Mouse (Mus musculus) hindbrain, embryonic 11.5 days (tissue): ENCODE results near the gene Nim1k. TPM values are rescaled to one million over a fixed set of nuclear protein-coding genes. Genes with fewer than 3 reads are reported as not detected.
"Not testable (repeated sequence)": the region's sequence is repeated elsewhere in the genome, so short reads cannot be mapped to it uniquely, and the experiment has no call there.

ENCODE experiments used
- ATAC-seq: fragments of 200-750 bp; cut with Nextera tagmentation; 2 replicates; pipeline ENCODE4 v1.8.0; 2017; ENCODE audit warnings: mild to moderate bottlenecking, moderate TSS enrichment, moderate library complexity; ENCODE audit not compliant: low FRiP score
- DNase-seq: peaks from one replicate; pipeline ENCODE4 v3.0.0-alpha.2; 2015; ENCODE audit warnings: low spot score
- H3K27ac ChIP-seq: fragments of 300-500 bp; sonication (generic); 2 replicates; pipeline ENCODE4 v1.5.1; 2014; ENCODE audit warnings: mild to moderate bottlenecking, low read depth, low read length
- H3K27me3 ChIP-seq: fragments of 300-500 bp; sonication (generic); 2 replicates; pipeline ENCODE4 v1.6.1; 2014; ENCODE audit warnings: mild to moderate bottlenecking, low read length, moderate library complexity, mixed read lengths; ENCODE audit not compliant: control insufficient read depth, insufficient read depth
- H3K36me3 ChIP-seq: fragments of 300-500 bp; sonication (generic); 2 replicates; pipeline ENCODE4 v1.6.1; 2014; ENCODE audit warnings: mild to moderate bottlenecking, low read length, moderate library complexity, mixed read lengths; ENCODE audit not compliant: control insufficient read depth, insufficient read depth
- H3K4me1 ChIP-seq: fragments of 300-500 bp; sonication (generic); replicated peaks from 2 replicates; pipeline ENCODE4 v1.6.1; 2014; ENCODE audit warnings: low read length, mixed read lengths; ENCODE audit not compliant: control insufficient read depth, insufficient read depth
- H3K4me2 ChIP-seq: fragments of 300-500 bp; sonication (generic); replicated peaks from 2 replicates; pipeline ENCODE4 v1.6.1; 2014; ENCODE audit warnings: mild to moderate bottlenecking, low read depth, low read length
- H3K4me3 ChIP-seq: fragments of 300-500 bp; sonication (generic); 2 replicates; pipeline ENCODE4 v1.5.1; 2014; ENCODE audit warnings: low read depth, low read length
- H3K9ac ChIP-seq: fragments of 300-500 bp; sonication (generic); 2 replicates; pipeline ENCODE4 v1.6.1; 2014; ENCODE audit warnings: low read depth, low read length
- H3K9me3 ChIP-seq: fragments of 300-500 bp; sonication (generic); 2 replicates; pipeline ENCODE4 v1.6.1; 2016; ENCODE audit warnings: low read length; ENCODE audit not compliant: control insufficient read depth
- WGBS: fragments of 180-500 bp; shearing (Covaris S2); extraction: QIAGEN DNeasy Blood & Tissue Kit; methylation state at CpG from one replicate; pipeline ENCODE4 v1.1.7; 2014; 5-methylcytosine and 5-hydroxymethylcytosine counted together
- polyA plus RNA-seq: library from polyadenylated mRNA; unstranded; fragments of >200 nt; fragmentation: Nextera tagmentation; extraction: Ambion mirVana; gene quantifications from 2 replicates; pipeline ENCODE4 v1.2.1, GENCODE M21; 2014

Nim1k gene
- polyA plus RNA-seq, 1 experiment from 2014 or later: 1.0 TPM

DNA sequence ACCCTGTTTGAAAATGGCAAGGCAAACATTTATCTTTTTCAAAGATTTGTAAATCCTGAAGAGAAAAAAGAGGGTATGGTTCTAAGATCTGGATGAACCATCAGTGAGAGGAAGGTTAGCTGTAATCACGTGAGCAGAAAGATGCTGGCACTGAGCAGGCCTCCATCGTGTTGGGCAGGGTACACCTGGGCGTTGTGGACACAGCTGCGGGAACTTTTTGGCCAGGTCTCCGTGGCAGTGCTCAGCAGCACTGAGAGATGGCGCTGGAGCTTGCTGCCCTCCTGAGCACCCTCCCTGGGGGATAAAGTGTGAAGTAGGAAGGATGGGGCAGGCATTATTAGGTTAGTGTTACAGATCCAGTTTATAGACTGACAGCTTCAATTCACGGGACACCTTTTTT lies 48.7 kb downstream of the Nim1k start:
- 82% methylated on average over 7 of the region's 7 CpGs for WGBS
- H3K36me3 ChIP-seq: peaks cover 23% of the 10 kb centered on the region

DNA sequence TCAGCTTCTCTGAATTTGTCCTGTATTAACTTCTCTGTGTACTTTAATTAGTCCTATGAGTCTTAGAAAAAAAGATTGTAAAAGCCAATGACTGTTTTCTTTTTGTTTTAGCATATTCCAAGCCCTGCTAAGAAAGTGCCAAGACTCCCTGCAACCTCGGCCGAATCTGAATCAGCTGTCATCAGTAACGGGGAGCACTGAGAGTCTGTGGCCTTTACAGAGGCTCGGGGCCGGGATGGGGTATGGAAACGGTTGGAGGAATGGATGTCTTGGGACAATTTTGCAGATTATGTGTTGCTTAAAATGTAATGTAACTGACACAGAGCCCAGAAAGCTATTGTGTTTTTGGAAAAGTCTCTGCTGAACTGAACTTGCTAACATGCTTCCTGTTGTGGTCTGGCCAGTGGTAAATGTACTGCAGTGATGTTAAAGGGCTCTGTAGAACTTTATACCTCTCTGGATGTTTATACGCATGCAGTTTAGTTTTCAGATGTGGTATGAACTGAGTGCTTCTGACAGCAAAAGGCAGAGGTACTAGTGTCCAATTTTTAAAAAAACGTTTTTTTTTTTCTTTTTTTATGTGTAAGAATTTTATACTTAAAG lies 49.3 kb downstream of the Nim1k start:
- not testable (repeated sequence) for ATAC-seq, H3K4me2 ChIP-seq, H3K9me3 ChIP-seq, H3K9ac ChIP-seq, H3K27me3 ChIP-seq, H3K27ac ChIP-seq, H3K4me3 ChIP-seq, DNase-seq, H3K4me1 ChIP-seq
- peaks cover 23% of the 10 kb centered on the region for H3K36me3 ChIP-seq
- 90% methylated on average over 7 of the region's 8 CpGs for WGBS

More for the DNA sequence above, 48.7 kb downstream of the Nim1k start:
- Histone ChIP-seq H3K4me3 (no peak overlapping the region), H3K9me3 (no peaks in the 10 kb centered on the region), H3K27ac (no peak overlapping the region), H3K9ac (no peak overlapping the region), H3K4me1 (no peaks in the 10 kb centered on the region), H3K27me3 (no peaks in the 10 kb centered on the region), H3K4me2 (no peak overlapping the region)
- ATAC-seq (no peak), DNase-seq (no peak)

DNA sequence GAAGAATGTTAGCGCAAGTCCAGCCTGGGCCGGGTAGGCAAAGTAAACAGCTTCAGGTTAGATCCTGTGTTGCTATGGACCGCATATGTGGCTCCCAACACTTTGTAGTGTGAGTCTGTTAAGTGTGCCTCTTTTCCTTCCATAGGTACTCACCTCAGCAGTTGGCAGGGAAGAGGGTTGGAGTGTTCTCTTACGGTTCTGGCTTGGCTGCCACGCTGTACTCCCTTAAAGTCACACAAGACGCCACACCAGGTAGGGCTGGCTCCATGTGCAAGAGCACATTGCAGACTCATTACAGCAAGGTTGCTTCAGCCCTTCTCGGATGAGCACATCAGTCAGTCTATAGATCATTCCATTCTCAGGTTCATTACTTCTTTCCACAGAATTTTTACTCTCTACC lies 51.4 kb downstream of the Nim1k start:
- Histone ChIP-seq H3K4me1 (no peaks in the 10 kb centered on the region), H3K4me2 (no peak overlapping the region), H3K9ac (no peak overlapping the region), H3K4me3 (no peak overlapping the region), H3K27me3 (no peaks in the 10 kb centered on the region), H3K36me3 (peaks cover 28% of the 10 kb centered on the region), H3K27ac (no peak overlapping the region), H3K9me3 (no peaks in the 10 kb centered on the region)
- DNase-seq: no peak
- 94% methylated on average over 7 of the region's 7 CpGs for WGBS
- no peak for ATAC-seq

DNA sequence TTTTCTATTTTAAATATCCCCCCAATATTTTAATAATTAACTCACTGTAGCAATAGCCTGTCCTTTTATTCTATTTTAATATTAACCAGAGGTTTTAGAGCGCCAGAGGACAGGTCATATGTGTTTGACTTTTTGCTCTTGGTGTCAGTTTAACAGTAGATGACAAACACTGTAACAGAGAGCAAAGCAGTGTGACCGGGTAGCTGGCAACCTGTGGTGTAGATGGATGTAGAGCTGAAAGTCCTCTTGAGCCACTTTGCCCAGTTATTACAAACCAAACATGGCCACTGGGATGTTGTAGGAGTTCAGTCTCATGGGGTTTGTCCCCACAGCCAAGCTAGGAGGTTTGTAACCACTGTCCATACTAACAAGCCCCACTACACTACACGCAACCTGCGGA lies 57.2 kb downstream of the Nim1k start:
- Histone ChIP-seq H3K4me3 (no peak overlapping the region), H3K9me3 (no peaks in the 10 kb centered on the region), H3K36me3 (peaks cover 12% of the 10 kb centered on the region), H3K27me3 (no peaks in the 10 kb centered on the region), H3K4me1 (no peaks in the 10 kb centered on the region; the same call in 1 of the 2 replicates), H3K4me2 (no peak overlapping the region), H3K27ac (no peak overlapping the region), H3K9ac (no peak overlapping the region)
- DNase-seq (no peak), ATAC-seq (no peak)
- WGBS: 93% methylated on average over 4 of the region's 4 CpGs

DNA sequence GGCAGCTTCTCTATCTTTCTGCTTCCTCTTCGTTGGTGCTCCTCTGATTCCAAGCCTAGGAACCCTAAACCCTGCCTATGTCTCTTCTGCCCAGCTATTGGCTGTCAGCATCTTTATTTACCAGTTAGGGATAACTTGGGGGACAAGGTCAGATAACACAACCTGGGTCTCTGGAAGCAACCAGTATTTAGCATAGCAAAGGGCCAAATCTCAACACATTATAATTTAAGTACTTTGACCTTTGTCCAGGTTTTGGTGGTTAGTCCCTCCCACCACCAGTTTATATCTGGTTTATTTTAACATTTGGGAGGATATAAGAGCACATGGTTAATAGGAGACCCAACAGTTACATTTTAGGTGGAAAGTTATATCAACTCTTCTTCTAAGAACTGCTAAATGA lies 59.2 kb downstream of the Nim1k start:
- Histone ChIP-seq H3K4me3 (no peak overlapping the region), H3K27me3 (no peaks in the 10 kb centered on the region), H3K4me2 (no peak overlapping the region), H3K36me3 (peaks cover 7% of the 10 kb centered on the region), H3K4me1 (no peaks in the 10 kb centered on the region; the same call in 1 of the 2 replicates), H3K9me3 (no peaks in the 10 kb centered on the region), H3K27ac (no peak overlapping the region), H3K9ac (no peak overlapping the region)
- no peak for DNase-seq
- ATAC-seq: no peak
- WGBS: 73% methylated on average over 1 of the region's 1 CpGs

DNA sequence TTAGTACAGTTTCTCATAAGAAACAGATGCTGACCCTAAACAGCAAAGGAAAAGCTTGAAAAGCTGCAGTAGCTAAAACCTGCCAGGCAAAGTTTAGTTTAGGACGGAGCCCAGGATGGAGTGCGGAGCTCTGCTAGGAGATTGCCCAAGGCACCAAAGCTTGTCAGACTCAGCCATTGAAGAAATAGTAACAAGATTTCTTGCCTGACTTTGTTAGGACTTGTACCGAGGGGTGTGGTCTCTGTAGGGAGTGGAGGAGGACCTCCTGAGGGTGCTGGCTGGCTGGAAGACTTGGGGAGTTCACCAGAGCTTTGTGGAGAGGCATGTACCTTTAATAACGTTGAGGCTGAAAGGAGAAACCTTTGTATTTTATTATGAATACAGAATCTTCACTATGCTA lies 60.0 kb downstream of the Nim1k start:
- ATAC-seq (no peak), DNase-seq (no peak)
- Histone ChIP-seq H3K4me3 (no peak overlapping the region), H3K4me1 (no peaks in the 10 kb centered on the region; the same call in 1 of the 2 replicates), H3K27me3 (no peaks in the 10 kb centered on the region), H3K36me3 (peaks cover 2% of the 10 kb centered on the region; the same call in 1 of the 2 replicates), H3K9ac (no peak overlapping the region), H3K4me2 (no peak overlapping the region), H3K9me3 (no peaks in the 10 kb centered on the region), H3K27ac (no peak overlapping the region)
- 79% methylated on average over 4 of the region's 4 CpGs for WGBS

DNA sequence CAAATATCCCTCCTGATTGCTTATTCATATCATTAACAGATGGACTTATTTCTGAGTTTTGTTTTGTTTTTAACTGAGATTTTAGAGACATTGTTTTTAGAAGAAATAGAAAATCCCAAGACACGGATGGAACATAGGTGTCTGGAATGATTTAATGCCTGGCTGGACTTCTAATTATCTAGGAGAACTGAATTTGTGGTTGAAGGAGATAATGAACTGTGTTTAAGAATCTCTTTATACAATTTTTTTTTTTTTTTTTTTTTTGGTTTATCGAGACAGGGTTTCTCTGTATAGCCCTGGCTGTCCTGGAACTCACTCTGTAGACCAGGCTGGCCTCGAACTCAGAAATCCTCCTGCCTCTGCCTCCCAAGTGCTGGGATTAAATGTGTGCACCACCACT lies 63.7 kb downstream of the Nim1k start:
- WGBS: 75% methylated on average over 3 of the region's 3 CpGs
- not testable (repeated sequence) for H3K27me3 ChIP-seq, H3K9me3 ChIP-seq, ATAC-seq, H3K27ac ChIP-seq, DNase-seq, H3K9ac ChIP-seq, H3K36me3 ChIP-seq, H3K4me1 ChIP-seq
- H3K4me2 ChIP-seq: peak overlapping the region; percentile 71
- H3K4me3 ChIP-seq: peak overlapping the region; percentile 93

DNA sequence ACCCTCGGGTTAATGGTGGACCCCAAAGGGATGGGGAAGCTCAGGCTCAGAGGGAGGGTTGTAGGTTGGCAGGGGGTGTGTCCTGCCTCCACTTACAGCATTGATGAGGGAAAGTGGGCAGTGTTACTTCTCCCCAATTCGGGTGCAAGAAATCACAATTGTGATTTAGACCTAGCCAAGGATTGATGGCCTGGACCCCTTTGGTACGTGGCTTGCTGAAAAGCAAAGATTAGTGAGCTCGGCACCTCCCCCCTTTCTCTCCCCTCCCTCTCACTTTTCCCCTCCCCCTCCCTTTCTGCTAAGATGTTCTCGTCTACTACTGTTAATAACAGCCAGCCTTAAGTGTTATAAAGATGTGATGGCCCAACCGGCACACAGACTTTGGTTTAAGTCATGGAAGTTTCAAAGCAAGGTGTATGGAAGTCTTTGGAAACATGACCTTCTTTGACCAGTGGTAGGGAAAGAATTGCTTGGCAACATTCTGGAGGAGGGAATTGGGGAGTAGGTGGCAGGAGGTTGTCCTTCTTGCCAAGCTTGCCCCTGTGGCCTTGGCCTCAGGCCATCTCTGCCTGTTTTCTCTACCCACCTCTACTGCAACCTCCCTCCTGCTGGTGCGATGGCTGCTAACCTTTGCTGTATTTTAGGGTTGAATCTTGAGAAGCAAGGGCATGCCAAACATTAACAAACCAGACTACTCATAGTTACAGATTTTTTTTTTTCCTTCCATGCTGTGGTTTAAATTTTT lies 64.6 kb downstream of the Nim1k start:
- no peak for DNase-seq
- WGBS: 8% methylated on average over 7 of the region's 7 CpGs
- ATAC-seq: no peak

More for the DNA sequence above, 64.6 kb downstream of the Nim1k start:
- Histone ChIP-seq H3K4me3 (peak overlapping the region; percentile 93), H3K27me3 (no peaks in the 10 kb centered on the region), H3K36me3 (no peaks in the 10 kb centered on the region), H3K9me3 (no peaks in the 10 kb centered on the region), H3K9ac (peak overlapping the region; percentile 96), H3K4me1 (no peaks in the 10 kb centered on the region; the same call in 1 of the 2 replicates), H3K4me2 (peak overlapping the region; percentile 71), H3K27ac (peak overlapping the region; percentile 96)
